Mouse (Mus musculus): ENCODE data around the gene Hfe2. TPM values are rescaled to one million over a fixed set of nuclear protein-coding genes. Genes with fewer than 3 reads are reported as not detected.

Hfe2 gene
- polyA plus RNA-seq, 1 experiment: 1.5 TPM

- H3K4me3 ChIP-seq (ENCODE audit: insufficient read depth, low read length): no peak overlapping the region
- TF ChIP-seq CTCF (IDR thresholded peaks at IDR 0.05; ENCODE audit: extremely low read depth, insufficient read depth, low read length) (no peak), POLR2A (IDR thresholded peaks at IDR 0.05; ENCODE audit: extremely low read depth, insufficient read depth, low read length) (no peak)
- no peak overlapping the region for H3K27ac ChIP-seq (ENCODE audit: insufficient read depth, low read length)
- peaks cover 3% of the 10 kb centered on the region for H3K4me1 ChIP-seq (ENCODE audit: control insufficient read depth, insufficient read depth, low read length)
Measured at GRCm38 (mm10) chr3:96528506-96528905, 3.5 kb downstream of the Hfe2 start.

GRCm38 (mm10) chr3:96532050-96532449 is 7.1 kb downstream of the Hfe2 start:
- Histone ChIP-seq H3K4me3 (ENCODE audit: insufficient read depth, low read length) (no peak overlapping the region), H3K27ac (ENCODE audit: insufficient read depth, low read length) (no peak overlapping the region), H3K4me1 (ENCODE audit: control insufficient read depth, insufficient read depth, low read length) (no peaks in the 10 kb centered on the region)
- TF ChIP-seq POLR2A (IDR thresholded peaks at IDR 0.05; ENCODE audit: extremely low read depth, insufficient read depth, low read length) (no peak), CTCF (IDR thresholded peaks at IDR 0.05; ENCODE audit: extremely low read depth, insufficient read depth, low read length) (no peak)

- Histone ChIP-seq H3K27ac (ENCODE audit: insufficient read depth, low read length) (no peak overlapping the region), H3K4me3 (ENCODE audit: insufficient read depth, low read length) (no peak overlapping the region), H3K4me1 (ENCODE audit: control insufficient read depth, insufficient read depth, low read length) (no peaks in the 10 kb centered on the region)
- TF ChIP-seq POLR2A (IDR thresholded peaks at IDR 0.05; ENCODE audit: extremely low read depth, insufficient read depth, low read length): no peak
- TF ChIP-seq CTCF (IDR thresholded peaks at IDR 0.05; ENCODE audit: extremely low read depth, insufficient read depth, low read length): no peak
Measured at GRCm38 (mm10) chr3:96534300-96534699, 9.3 kb downstream of the Hfe2 start.

- H3K27ac ChIP-seq (ENCODE audit: insufficient read depth, low read length): no peak overlapping the region
- no peak overlapping the region for H3K4me3 ChIP-seq (ENCODE audit: insufficient read depth, low read length)
- TF ChIP-seq POLR2A (IDR thresholded peaks at IDR 0.05; ENCODE audit: extremely low read depth, insufficient read depth, low read length): no peak
- no peak for TF ChIP-seq CTCF (IDR thresholded peaks at IDR 0.05; ENCODE audit: extremely low read depth, insufficient read depth, low read length)
- no peaks in the 10 kb centered on the region for H3K4me1 ChIP-seq (ENCODE audit: control insufficient read depth, insufficient read depth, low read length)
Measured at GRCm38 (mm10) chr3:96539316-96539715, 14.3 kb downstream of the Hfe2 start.

GRCm38 (mm10) chr3:96540740-96541139 is 15.8 kb downstream of the Hfe2 start:
- TF ChIP-seq CTCF (IDR thresholded peaks at IDR 0.05; ENCODE audit: extremely low read depth, insufficient read depth, low read length): no peak
- no peak for TF ChIP-seq POLR2A (IDR thresholded peaks at IDR 0.05; ENCODE audit: extremely low read depth, insufficient read depth, low read length)
- H3K4me1 ChIP-seq (ENCODE audit: control insufficient read depth, insufficient read depth, low read length): no peaks in the 10 kb centered on the region
- H3K4me3 ChIP-seq (ENCODE audit: insufficient read depth, low read length): no peak overlapping the region
- no peak overlapping the region for H3K27ac ChIP-seq (ENCODE audit: insufficient read depth, low read length)

GRCm38 (mm10) chr3:96541328-96542078 is 16.5 kb downstream of the Hfe2 start:
- no peak overlapping the region for H3K4me3 ChIP-seq (ENCODE audit: insufficient read depth, low read length)
- TF ChIP-seq POLR2A (IDR thresholded peaks at IDR 0.05; ENCODE audit: extremely low read depth, insufficient read depth, low read length) (no peak), CTCF (IDR thresholded peaks at IDR 0.05; ENCODE audit: extremely low read depth, insufficient read depth, low read length) (peak; percentile 44)
- H3K27ac ChIP-seq (ENCODE audit: insufficient read depth, low read length): no peak overlapping the region
- no peaks in the 10 kb centered on the region for H3K4me1 ChIP-seq (ENCODE audit: control insufficient read depth, insufficient read depth, low read length)

GRCm38 (mm10) chr3:96542554-96542953 is 17.6 kb downstream of the Hfe2 start:
- TF ChIP-seq CTCF (IDR thresholded peaks at IDR 0.05; ENCODE audit: extremely low read depth, insufficient read depth, low read length) (no peak), POLR2A (IDR thresholded peaks at IDR 0.05; ENCODE audit: extremely low read depth, insufficient read depth, low read length) (no peak)
- no peak overlapping the region for H3K4me3 ChIP-seq (ENCODE audit: insufficient read depth, low read length)
- H3K4me1 ChIP-seq (ENCODE audit: control insufficient read depth, insufficient read depth, low read length): no peaks in the 10 kb centered on the region
- no peak overlapping the region for H3K27ac ChIP-seq (ENCODE audit: insufficient read depth, low read length)

- Histone ChIP-seq H3K27ac (ENCODE audit: insufficient read depth, low read length) (no peak overlapping the region), H3K4me3 (ENCODE audit: insufficient read depth, low read length) (no peak overlapping the region), H3K4me1 (ENCODE audit: control insufficient read depth, insufficient read depth, low read length) (no peaks in the 10 kb centered on the region)
- TF ChIP-seq CTCF (IDR thresholded peaks at IDR 0.05; ENCODE audit: extremely low read depth, insufficient read depth, low read length) (no peak), POLR2A (IDR thresholded peaks at IDR 0.05; ENCODE audit: extremely low read depth, insufficient read depth, low read length) (no peak)
Measured at GRCm38 (mm10) chr3:96543345-96543744, 18.4 kb downstream of the Hfe2 start.

GRCm38 (mm10) chr3:96545565-96545964 is 20.6 kb downstream of the Hfe2 start:
- no peak overlapping the region for H3K4me3 ChIP-seq (ENCODE audit: insufficient read depth, low read length)
- no peak overlapping the region for H3K27ac ChIP-seq (ENCODE audit: insufficient read depth, low read length)
- TF ChIP-seq POLR2A (IDR thresholded peaks at IDR 0.05; ENCODE audit: extremely low read depth, insufficient read depth, low read length) (no peak), CTCF (IDR thresholded peaks at IDR 0.05; ENCODE audit: extremely low read depth, insufficient read depth, low read length) (peak; percentile 20; the same call in 1 of the 2 replicates)
- H3K4me1 ChIP-seq (ENCODE audit: control insufficient read depth, insufficient read depth, low read length): no peaks in the 10 kb centered on the region

- TF ChIP-seq CTCF (IDR thresholded peaks at IDR 0.05; ENCODE audit: extremely low read depth, insufficient read depth, low read length): no peak
- TF ChIP-seq POLR2A (IDR thresholded peaks at IDR 0.05; ENCODE audit: extremely low read depth, insufficient read depth, low read length): no peak
- H3K4me1 ChIP-seq (ENCODE audit: control insufficient read depth, insufficient read depth, low read length): no peaks in the 10 kb centered on the region
- H3K27ac ChIP-seq (ENCODE audit: insufficient read depth, low read length): no peak overlapping the region
- no peak overlapping the region for H3K4me3 ChIP-seq (ENCODE audit: insufficient read depth, low read length)
Measured at GRCm38 (mm10) chr3:96546880-96547279, 21.9 kb downstream of the Hfe2 start.

Measured in cortical plate, adult 2 months (tissue).